Mouse (Mus musculus) hindbrain, embryonic 13.5 days (tissue): Measurements from ENCODE around the gene Bmp10. TPM values are rescaled to one million over a fixed set of nuclear protein-coding genes. Genes with fewer than 3 reads are reported as not detected.

Experiments used
- polyA plus RNA-seq: library from polyadenylated mRNA; unstranded; fragments of >200 nt; fragmentation: Nextera tagmentation; extraction: Ambion mirVana; gene quantifications from 2 replicates; pipeline ENCODE4 v1.2.1, GENCODE M21; 2015

Gene Bmp10
- polyA plus RNA-seq, 1 experiment from 2014 or later, result not detected

Other genes starting within 250 kb of the Bmp10 start
- 3.5 and 3.8 TPM in 2 replicates for gene Antxr1, start 93.2 kb upstream of the Bmp10 start, polyA plus RNA-seq
- gene Gkn1, start 78.1 kb upstream of the Bmp10 start, polyA plus RNA-seq, result not detected in 2 replicates
- gene Gkn2, start 55.6 kb upstream of the Bmp10 start, polyA plus RNA-seq, result not detected in 2 replicates
- 0.23 and 0.40 TPM in 2 replicates for gene Gkn3, start 40.1 kb upstream of the Bmp10 start, polyA plus RNA-seq
- gene Arhgap25, start 104.3 kb downstream of the Bmp10 start, polyA plus RNA-seq, result 1.6 and 2.4 TPM in 2 replicates
- 2.2 and 3.1 TPM in 2 replicates for gene Prokr1, start 161.7 kb downstream of the Bmp10 start, polyA plus RNA-seq
- gene Aplf, start 243.2 kb downstream of the Bmp10 start, polyA plus RNA-seq, result 9.9 and 10.0 TPM in 2 replicates